Mouse (Mus musculus): ENCODE data around the gene Trpm4. TPM values are rescaled to one million over a fixed set of nuclear protein-coding genes. Genes with fewer than 3 reads are reported as not detected.

Gene Trpm4
- polyA plus RNA-seq, 1 experiment from 2014 or later = 11.0 TPM

GRCm38 (mm10) chr7:45304869-45305268, 28.7 kb downstream of the Trpm4 start:
- Histone ChIP-seq H3K4me1 (0 out of 2 replicates have a peak, but pooled peaks cover 4% of the 10 kb centered on the region), H3K9me3 (no peaks in the 10 kb centered on the region), H3K27me3 (replicated peaks) (no peaks in the 10 kb centered on the region), H3K27ac (no peak overlapping the region), H3K9ac (peak overlapping the region; percentile 26; the same call in 1 of the 2 replicates), H3K4me3 (peak overlapping the region; percentile 27), H3K36me3 (no peaks in the 10 kb centered on the region), H3K4me2 (replicated peaks) (peak overlapping the region; percentile 57)
- no peak for ATAC-seq (ENCODE audit: low FRiP score, low read depth)
- 21% methylated on average over 11 of the region's 13 CpGs for WGBS

GRCm38 (mm10) chr7:45302626-45303025, 31.0 kb downstream of the Trpm4 start:
- Histone ChIP-seq H3K4me3 (no peak overlapping the region), H3K4me2 (replicated peaks) (no peak overlapping the region), H3K9ac (no peak overlapping the region), H3K4me1 (0 out of 2 replicates have a peak, but pooled peaks cover 4% of the 10 kb centered on the region), H3K27me3 (replicated peaks) (no peaks in the 10 kb centered on the region), H3K27ac (no peak overlapping the region), H3K36me3 (no peaks in the 10 kb centered on the region), H3K9me3 (no peaks in the 10 kb centered on the region)
- WGBS = 84% methylated on average over 8 of the region's 8 CpGs
- no peak for ATAC-seq (ENCODE audit: low FRiP score, low read depth)

- H3K27ac ChIP-seq = no peak overlapping the region
- ATAC-seq (ENCODE audit: low FRiP score, low read depth) = no peak
- whole genome bisulfite sequencing = 19% methylated on average over 6 of the region's 6 CpGs
- H3K4me3 ChIP-seq = no peak overlapping the region
- 0 out of 2 replicates have a peak, but pooled peaks cover 4% of the 10 kb centered on the region for H3K4me1 ChIP-seq
- no peak overlapping the region for H3K9ac ChIP-seq
- no peaks in the 10 kb centered on the region for H3K27me3 ChIP-seq (replicated peaks)
- no peak overlapping the region for H3K4me2 ChIP-seq (replicated peaks)
- H3K36me3 ChIP-seq = no peaks in the 10 kb centered on the region
- H3K9me3 ChIP-seq = no peaks in the 10 kb centered on the region
Measured at GRCm38 (mm10) chr7:45300270-45300669, 33.3 kb downstream of the Trpm4 start.

- Histone ChIP-seq H3K4me2 (replicated peaks) (no peak overlapping the region), H3K36me3 (no peaks in the 10 kb centered on the region), H3K27me3 (replicated peaks) (no peaks in the 10 kb centered on the region), H3K4me3 (no peak overlapping the region), H3K9me3 (no peaks in the 10 kb centered on the region), H3K27ac (no peak overlapping the region), H3K9ac (no peak overlapping the region), H3K4me1 (no peaks in the 10 kb centered on the region)
- peak; percentile 71; the same call in 1 of the 2 replicates for ATAC-seq (ENCODE audit: low FRiP score, low read depth)
- 20% methylated on average over 5 of the region's 5 CpGs for WGBS
Measured at GRCm38 (mm10) chr7:45299752-45300151, 33.8 kb downstream of the Trpm4 start.

- Histone ChIP-seq H3K4me3 (no peak overlapping the region), H3K9ac (no peak overlapping the region), H3K27ac (no peak overlapping the region), H3K27me3 (replicated peaks) (no peaks in the 10 kb centered on the region), H3K4me1 (no peaks in the 10 kb centered on the region), H3K36me3 (no peaks in the 10 kb centered on the region), H3K4me2 (replicated peaks) (no peak overlapping the region), H3K9me3 (no peaks in the 10 kb centered on the region)
- no peak for ATAC-seq (ENCODE audit: low FRiP score, low read depth)
- WGBS = 68% methylated on average over 3 of the region's 3 CpGs
Measured at GRCm38 (mm10) chr7:45297563-45297962, 36.0 kb downstream of the Trpm4 start.

GRCm38 (mm10) chr7:45296626-45297025, 37.0 kb downstream of the Trpm4 start:
- no peaks in the 10 kb centered on the region for H3K27me3 ChIP-seq (replicated peaks)
- H3K9ac ChIP-seq = no peak overlapping the region
- ATAC-seq (ENCODE audit: low FRiP score, low read depth) = no peak
- no peaks in the 10 kb centered on the region for H3K4me1 ChIP-seq
- H3K36me3 ChIP-seq = no peaks in the 10 kb centered on the region
- no peak overlapping the region for H3K4me2 ChIP-seq (replicated peaks)
- no peak overlapping the region for H3K27ac ChIP-seq
- H3K4me3 ChIP-seq = no peak overlapping the region
- WGBS = 73% methylated on average over 1 of the region's 1 CpGs
- no peaks in the 10 kb centered on the region for H3K9me3 ChIP-seq

- no peak for ATAC-seq (ENCODE audit: low FRiP score, low read depth)
- H3K4me2 ChIP-seq (replicated peaks) = no peak overlapping the region
- 88% methylated on average over 13 of the region's 13 CpGs for WGBS
- no peaks in the 10 kb centered on the region for H3K4me1 ChIP-seq
- H3K9ac ChIP-seq = no peak overlapping the region
- no peaks in the 10 kb centered on the region for H3K9me3 ChIP-seq
- H3K27ac ChIP-seq = no peak overlapping the region
- H3K4me3 ChIP-seq = no peak overlapping the region
- no peaks in the 10 kb centered on the region for H3K36me3 ChIP-seq
- no peaks in the 10 kb centered on the region for H3K27me3 ChIP-seq (replicated peaks)
Measured at GRCm38 (mm10) chr7:45286486-45286885, 47.1 kb downstream of the Trpm4 start.

- Histone ChIP-seq H3K9me3 (no peaks in the 10 kb centered on the region), H3K4me1 (peaks cover 3% of the 10 kb centered on the region), H3K4me3 (peak within 1 kb of the TSS; percentile 34), H3K27me3 (replicated peaks) (no peaks in the 10 kb centered on the region; the same call in 1 of the 2 replicates), H3K27ac (no peak within 1 kb of the TSS), H3K36me3 (no peaks in the 10 kb centered on the region), H3K9ac (peak within 1 kb of the TSS; percentile 49; the same call in 1 of the 2 replicates), H3K4me2 (replicated peaks) (peak within 1 kb of the TSS; percentile 67)
- WGBS = 7% methylated on average over 44 of the region's 44 CpGs
- ATAC-seq (ENCODE audit: low FRiP score, low read depth) = no peak
Measured at GRCm38 (mm10) chr7:45277136-45277760, 56.3 kb downstream of the Trpm4 start, which contains the start of gene Slc6a21. Gene Slc6a21 (plus strand): TSS chr7:45277513.

- peaks cover 3% of the 10 kb centered on the region for H3K4me1 ChIP-seq
- no peaks in the 10 kb centered on the region for H3K9me3 ChIP-seq
- no peak for ATAC-seq (ENCODE audit: low FRiP score, low read depth)
- no peak overlapping the region for H3K4me3 ChIP-seq
- H3K9ac ChIP-seq = no peak overlapping the region
- no peaks in the 10 kb centered on the region for H3K36me3 ChIP-seq
- H3K27me3 ChIP-seq (replicated peaks) = no peaks in the 10 kb centered on the region; the same call in 1 of the 2 replicates
- H3K27ac ChIP-seq = no peak overlapping the region
- H3K4me2 ChIP-seq (replicated peaks) = no peak overlapping the region
- 89% methylated on average over 8 of the region's 8 CpGs for WGBS
Measured at GRCm38 (mm10) chr7:45273672-45274071, 59.9 kb downstream of the Trpm4 start.

- ATAC-seq (ENCODE audit: low FRiP score, low read depth) = no peak
Measured at GRCm38 (mm10) chr7:45272786-45273412, 60.7 kb downstream of the Trpm4 start.

GRCm38 (mm10) chr7:45265518-45265917, 68.1 kb downstream of the Trpm4 start:
- no peak overlapping the region for H3K4me2 ChIP-seq (replicated peaks)
- H3K27me3 ChIP-seq (replicated peaks) = no peaks in the 10 kb centered on the region; the same call in 1 of the 2 replicates
- no peak overlapping the region for H3K27ac ChIP-seq
- H3K4me3 ChIP-seq = no peak overlapping the region
- H3K4me1 ChIP-seq = 0 out of 2 replicates have a peak, but pooled peaks cover 3% of the 10 kb centered on the region
- no peaks in the 10 kb centered on the region for H3K36me3 ChIP-seq
- H3K9ac ChIP-seq = no peak overlapping the region
- no peak for ATAC-seq (ENCODE audit: low FRiP score, low read depth)
- no peaks in the 10 kb centered on the region for H3K9me3 ChIP-seq
- WGBS = 88% methylated on average over 1 of the region's 1 CpGs

More at GRCm38 (mm10) chr7:45272786-45273412, 60.7 kb downstream of the Trpm4 start:
- Histone ChIP-seq H3K27ac (no peak overlapping the region), H3K9ac (no peak overlapping the region), H3K4me1 (peaks cover 6% of the 10 kb centered on the region), H3K4me3 (no peak overlapping the region), H3K9me3 (no peaks in the 10 kb centered on the region), H3K4me2 (replicated peaks) (no peak overlapping the region), H3K36me3 (no peaks in the 10 kb centered on the region), H3K27me3 (replicated peaks) (no peaks in the 10 kb centered on the region; the same call in 1 of the 2 replicates)
- 38% methylated on average over 10 of the region's 10 CpGs for WGBS

- Histone ChIP-seq H3K9ac (no peak overlapping the region), H3K27ac (no peak overlapping the region), H3K9me3 (no peaks in the 10 kb centered on the region), H3K36me3 (no peaks in the 10 kb centered on the region), H3K27me3 (replicated peaks) (no peaks in the 10 kb centered on the region; the same call in 1 of the 2 replicates), H3K4me3 (no peak overlapping the region), H3K4me2 (replicated peaks) (no peak overlapping the region), H3K4me1 (0 out of 2 replicates have a peak, but pooled peaks cover 3% of the 10 kb centered on the region)
- 75% methylated on average over 3 of the region's 3 CpGs for WGBS
- ATAC-seq (ENCODE audit: low FRiP score, low read depth) = no peak
Measured at GRCm38 (mm10) chr7:45264348-45264747, 69.2 kb downstream of the Trpm4 start.

Measured in neural tube, embryonic 12.5 days (tissue).